Mouse (Mus musculus): ENCODE measurements around the gene Lgals4. TPM values are rescaled to one million over a fixed set of nuclear protein-coding genes. Genes with fewer than 3 reads are reported as not detected.

The Lgals4 gene
- total and polyA plus RNA-seq, 3 experiments: 2.1 to 5.1 TPM; not detected in 1

DNA sequence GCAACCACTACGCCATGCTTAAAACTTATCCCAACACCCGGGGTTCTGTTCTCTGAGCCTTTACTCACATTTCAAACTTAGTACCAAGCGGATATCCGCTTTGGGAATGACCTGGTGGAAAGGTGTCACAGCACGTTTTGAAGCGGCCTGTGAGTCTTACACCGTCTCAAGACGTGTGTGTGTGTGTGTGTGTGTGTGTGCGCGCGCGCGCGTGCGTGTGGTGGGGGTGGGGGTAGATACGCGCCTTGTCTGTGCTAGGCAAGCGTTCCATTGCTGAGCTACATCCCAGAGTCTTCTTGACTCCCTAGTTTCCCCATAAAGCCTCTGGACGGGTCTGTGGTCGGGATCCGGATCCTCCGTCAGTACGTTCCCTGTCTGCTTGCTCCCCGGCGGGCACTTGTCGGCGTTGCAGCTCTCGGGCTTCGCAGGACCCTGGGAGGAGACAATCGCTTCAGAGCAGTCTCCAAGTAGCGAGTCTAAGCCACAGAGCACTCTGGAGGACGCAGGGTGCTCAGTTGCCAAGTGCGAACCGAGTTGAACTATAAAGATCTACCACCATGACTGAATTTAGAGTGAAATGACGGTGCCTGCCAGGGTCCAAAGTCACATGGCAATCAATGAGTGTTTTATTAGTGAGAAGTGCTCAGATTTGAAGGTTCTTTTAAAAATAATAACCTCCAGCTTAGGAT lies 24.1 kb upstream of the Lgals4 start:
- H3K4me3 ChIP-seq (ENCODE audit: control insufficient read depth in 1 of 2, insufficient read depth in 1 of 2, low read depth in 2 of 2, low read length in 2 of 2): peak overlapping the region; percentile 67 to 69
- DNase-seq (ENCODE audit: low read depth, low spot score): peak; percentile 89
- no peaks in the 10 kb centered on the region for H3K9me3 ChIP-seq (replicated peaks; ENCODE audit: insufficient read depth, low read length)
- peaks cover 40% of the 10 kb centered on the region for H3K79me2 ChIP-seq (ENCODE audit: control insufficient read depth, insufficient read depth, low read length, poor library complexity)
- TF ChIP-seq SIN3A (IDR thresholded peaks at IDR 0.05; ENCODE audit: low read length) (peak; percentile 58; the same call in 1 of the 2 replicates), MAZ (IDR thresholded peaks at IDR 0.05; ENCODE audit: low read depth, low read length) (0 out of 2 replicates have a peak, but pooled peaks have one; percentile 5), TAL1 (IDR thresholded peaks at IDR 0.05; ENCODE audit: low read length) (no peak), ZMIZ1 (IDR thresholded peaks at IDR 0.05; ENCODE audit: low read depth, low read length) (peak; percentile 62), BHLHE40 (IDR thresholded peaks at IDR 0.05; ENCODE audit: borderline replicate concordance, low read depth, low read length) (no peak), EP300 (IDR thresholded peaks at IDR 0.05; ENCODE audit: low read depth in 1 of 2, low read length in 2 of 2) (no peak), ZC3H11A (IDR thresholded peaks at IDR 0.05; ENCODE audit: low read depth, low read length) (no peak), NRF1 (IDR thresholded peaks at IDR 0.05; ENCODE audit: insufficient read depth, low read depth, low read length, poor library complexity, severe bottlenecking) (peak; percentile 72), CTCF (IDR thresholded peaks at IDR 0.05 in 2 of 3, conservative IDR thresholded peaks at IDR 0.05 in 1 of 3; ENCODE audit: control insufficient read depth in 1 of 3, insufficient read depth in 1 of 3, low read depth in 2 of 3, low read length in 3 of 3, poor library complexity in 1 of 3, severe bottlenecking in 1 of 3) (no peak), POLR2A (IDR thresholded peaks at IDR 0.05; ENCODE audit: control insufficient read depth in 1 of 2, insufficient read depth in 1 of 2, low read depth in 1 of 2, low read length in 2 of 2, poor library complexity in 1 of 2) (peak in 1 of 2 experiments; percentile 58; a peak in 2 of 4 replicates), E2F4 (IDR thresholded peaks at IDR 0.05; ENCODE audit: borderline replicate concordance, low read depth, low read length) (no peak), NELFE (IDR thresholded peaks at IDR 0.05; ENCODE audit: low read depth, low read length) (peak; percentile 45; the same call in 1 of the 2 replicates), MYC (IDR thresholded peaks at IDR 0.05; ENCODE audit: low read depth, low read length) (peak; percentile 31; the same call in 1 of the 2 replicates), MAX (IDR thresholded peaks at IDR 0.05; ENCODE audit: low read length) (no peak; the same call in 1 of the 2 replicates), POLR2AphosphoS5 (IDR thresholded peaks at IDR 0.05; ENCODE audit: borderline replicate concordance, low read depth, low read length) (no peak), TCF12 (IDR thresholded peaks at IDR 0.05; ENCODE audit: low read depth, low read length) (0 out of 2 replicates have a peak, but pooled peaks have one; percentile 1), ELF1 (IDR thresholded peaks at IDR 0.05; ENCODE audit: low read depth, low read length) (no peak), POLR2AphosphoS2 (IDR thresholded peaks at IDR 0.05; ENCODE audit: low read length) (peak; percentile 88)
- H3K9ac ChIP-seq (ENCODE audit: control insufficient read depth, low read depth, low read length, poor library complexity, severe bottlenecking): peak overlapping the region; percentile 85
- peaks cover 15 to 28% of the 10 kb centered on the region in 2 experiments; a peak in 3 of 4 replicates for H3K36me3 ChIP-seq (ENCODE audit: control insufficient read depth in 1 of 2, insufficient read depth in 2 of 2, low read length in 2 of 2)
- H3K4me1 ChIP-seq (ENCODE audit: control insufficient read depth in 1 of 2, insufficient read depth in 2 of 2, low read length in 2 of 2): peaks cover 6 to 34% of the 10 kb centered on the region in 2 experiments
- H3K27ac ChIP-seq (ENCODE audit: control insufficient read depth, low read depth, low read length): peak overlapping the region; percentile 99
- no peaks in the 10 kb centered on the region for H3K27me3 ChIP-seq (ENCODE audit: control insufficient read depth in 1 of 2, insufficient read depth in 2 of 2, low read length in 2 of 2)
